Mouse (Mus musculus) macrophage (primary cell): ENCODE data around the gene Ankrd12. TPM values are rescaled to one million over a fixed set of nuclear protein-coding genes. Genes with fewer than 3 reads are reported as not detected.
A peak's percentile ranks its signal among the peaks of the same experiment; 100 is the strongest.
"Not testable (repeated sequence)": the region's sequence is repeated elsewhere in the genome, so short reads cannot be mapped to it uniquely, and the experiment has no call there.

Experiments used
- H3K27ac ChIP-seq: fragments of 350-480 bp; formaldehyde crosslinking; 2 replicates; pipeline ENCODE4 v1.9.0; 2021
- H3K36me3 ChIP-seq: fragments of 350-480 bp; formaldehyde crosslinking; 2 replicates; pipeline ENCODE4 v1.9.0; 2021; ENCODE audit errors: inconsistent target
- H3K4me3 ChIP-seq: fragments of 350-480 bp; formaldehyde crosslinking; 2 replicates; pipeline ENCODE4 v1.9.0; 2021; ENCODE audit errors: inconsistent target
- H3K79me2 ChIP-seq: fragments of 350-480 bp; formaldehyde crosslinking; 2 replicates; pipeline ENCODE4 v1.9.0; 2021; ENCODE audit errors: inconsistent target
- WGBS: methylation state at CpG from one replicate; pipeline ENCODE4 v1.1.7; 2026; ENCODE audit warnings: inconsistent platforms; ENCODE audit not compliant: missing documents; 5-methylcytosine and 5-hydroxymethylcytosine counted together
- polyA plus RNA-seq: library from polyadenylated mRNA; stranded (reverse); fragments of 250-400 nt; gene quantifications from 3 replicates; pipeline ENCODE4 v1.2.4, GENCODE M21; 2018; ENCODE audit warnings: inconsistent platforms

Ankrd12 gene
- polyA plus RNA-seq, 1 experiment from 2014 or later, result 74.7 TPM

DNA sequence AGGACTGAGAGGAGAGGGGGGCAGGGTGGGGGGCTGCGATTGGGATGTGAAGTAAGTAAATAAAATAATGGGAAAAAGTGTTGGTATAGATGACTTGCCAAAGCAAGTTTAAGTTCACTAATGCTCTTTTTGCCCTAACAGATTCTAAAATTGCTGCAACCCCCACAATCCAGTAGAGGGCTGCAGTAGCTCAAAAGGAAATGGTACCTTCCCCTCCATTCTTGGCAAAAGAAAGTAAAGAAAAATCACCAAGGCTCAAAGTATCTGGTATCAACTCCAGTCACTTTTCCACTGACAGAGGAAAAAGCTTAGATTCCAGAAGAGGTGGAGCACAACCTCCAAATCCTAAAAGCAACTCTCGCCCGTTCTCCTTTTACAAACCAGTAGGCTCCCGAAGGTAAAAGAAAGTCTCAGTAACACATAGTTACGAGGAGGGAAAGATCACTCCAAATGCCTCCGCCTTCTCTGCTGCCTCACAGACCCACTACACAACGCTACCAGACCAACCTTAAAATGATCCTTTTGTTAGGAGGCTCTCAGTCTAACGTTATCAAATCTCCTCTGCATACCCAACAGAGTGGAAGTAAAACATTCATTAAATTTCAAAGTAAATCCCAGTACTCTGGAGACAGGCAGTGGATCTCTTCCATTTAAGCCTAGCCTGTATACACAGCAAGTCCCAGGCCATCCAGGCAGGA is 15.5 kb downstream of the Ankrd12 start:
- H3K4me3 ChIP-seq, result no peak overlapping the region
- H3K36me3 ChIP-seq, result no peaks in the 10 kb centered on the region
- WGBS, result 83% methylated on average over 8 of the region's 8 CpGs
- H3K79me2 ChIP-seq, result peaks cover 100% of the 10 kb centered on the region
- H3K27ac ChIP-seq, result no peak overlapping the region

DNA sequence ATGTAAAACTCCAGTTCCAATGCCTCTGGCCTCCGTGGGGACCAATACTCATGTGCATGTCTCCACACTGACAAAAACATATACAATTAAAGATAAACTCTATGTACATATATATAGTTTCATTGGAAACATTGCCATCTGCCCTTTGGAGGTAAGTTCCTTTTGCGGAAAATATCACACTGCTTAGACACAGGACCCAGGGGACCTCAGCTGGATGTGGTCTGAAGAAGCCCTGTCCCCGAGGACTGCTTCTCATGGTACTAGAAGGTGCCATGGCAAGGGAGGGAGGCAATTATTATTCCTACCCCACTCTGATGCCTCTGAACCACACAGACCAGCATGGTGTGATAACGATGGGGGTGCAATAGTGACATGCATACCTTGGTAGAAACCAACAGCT is 18.7 kb downstream of the Ankrd12 start:
- Histone ChIP-seq H3K36me3 (no peaks in the 10 kb centered on the region), H3K4me3 (no peak overlapping the region), H3K27ac (no peak overlapping the region), H3K79me2 (peaks cover 100% of the 10 kb centered on the region)
- WGBS, result 88% methylated on average over 4 of the region's 4 CpGs

DNA sequence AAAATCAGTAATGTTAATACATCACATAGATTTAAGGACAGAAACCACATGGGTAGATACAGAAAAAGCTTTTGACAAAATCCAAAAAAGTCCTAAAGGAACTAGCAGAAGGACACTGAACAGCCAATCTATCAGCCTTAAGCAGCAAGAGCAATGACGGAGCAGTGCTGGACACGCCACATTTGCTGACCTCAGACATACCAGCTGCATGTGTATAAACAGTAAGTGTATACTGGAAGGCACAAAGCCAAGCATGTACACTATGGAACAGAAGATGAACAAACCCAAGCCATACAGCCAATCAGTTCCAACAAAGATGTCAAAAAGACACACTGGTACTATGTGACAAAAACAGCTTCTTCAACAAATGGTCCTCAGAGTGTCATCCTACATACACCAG is 19.7 kb downstream of the Ankrd12 start:
- WGBS, result 100% methylated on average over 2 of the region's 2 CpGs
- H3K4me3 ChIP-seq, result no peak overlapping the region
- peaks cover 100% of the 10 kb centered on the region for H3K79me2 ChIP-seq
- H3K36me3 ChIP-seq, result no peaks in the 10 kb centered on the region
- no peak overlapping the region for H3K27ac ChIP-seq

DNA sequence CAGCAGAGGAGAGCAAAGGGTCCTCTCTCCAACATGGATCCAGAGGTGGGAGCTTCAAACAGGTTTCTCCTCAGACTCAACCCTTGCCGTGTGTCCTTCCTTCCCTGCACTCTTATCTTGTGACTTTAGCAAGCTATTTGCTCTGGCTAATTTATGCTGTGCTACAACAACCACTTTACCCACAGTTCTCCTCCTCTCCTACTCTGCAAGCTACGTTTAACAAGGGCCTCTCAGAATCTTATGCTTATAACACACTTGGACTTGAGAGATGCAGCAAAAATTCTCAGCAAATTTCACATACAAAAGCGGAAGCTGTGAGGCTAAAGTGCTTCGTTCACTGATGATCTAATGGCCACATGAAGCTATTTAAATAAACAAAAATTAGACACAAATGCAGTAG is 23.5 kb downstream of the Ankrd12 start:
- H3K36me3 ChIP-seq, result no peaks in the 10 kb centered on the region; the same call in 1 of the 2 replicates
- H3K27ac ChIP-seq, result peak overlapping the region; percentile 71
- H3K4me3 ChIP-seq, result no peak overlapping the region
- 72% methylated on average over 4 of the region's 4 CpGs for WGBS
- H3K79me2 ChIP-seq, result peaks cover 87% of the 10 kb centered on the region

DNA sequence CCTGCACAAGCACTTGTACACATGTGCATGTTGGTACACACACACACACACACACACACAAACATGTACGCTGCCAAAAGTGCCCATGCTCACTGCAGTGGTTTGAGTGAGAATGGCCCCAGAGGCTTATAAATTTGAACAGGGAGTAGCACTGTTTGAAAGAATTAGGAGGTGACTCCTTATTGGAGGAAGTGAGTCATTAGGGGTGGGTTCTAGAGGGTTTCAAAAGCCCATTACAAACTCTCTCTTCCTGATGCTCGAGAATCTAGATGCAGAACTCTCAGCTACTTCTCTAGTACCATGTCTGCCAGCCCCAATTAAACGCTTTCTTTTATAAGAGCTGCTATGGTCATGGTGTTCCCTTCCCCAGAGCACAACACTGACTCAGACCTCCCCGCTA is 28.1 kb downstream of the Ankrd12 start:
- no peak overlapping the region for H3K4me3 ChIP-seq
- H3K27ac ChIP-seq, result 0 out of 2 replicates have a peak overlapping the region, but pooled peaks have one; percentile 0
- 65% methylated on average over 4 of the region's 4 CpGs for WGBS
- no peaks in the 10 kb centered on the region; the same call in 1 of the 2 replicates for H3K36me3 ChIP-seq
- peaks cover 41% of the 10 kb centered on the region for H3K79me2 ChIP-seq

DNA sequence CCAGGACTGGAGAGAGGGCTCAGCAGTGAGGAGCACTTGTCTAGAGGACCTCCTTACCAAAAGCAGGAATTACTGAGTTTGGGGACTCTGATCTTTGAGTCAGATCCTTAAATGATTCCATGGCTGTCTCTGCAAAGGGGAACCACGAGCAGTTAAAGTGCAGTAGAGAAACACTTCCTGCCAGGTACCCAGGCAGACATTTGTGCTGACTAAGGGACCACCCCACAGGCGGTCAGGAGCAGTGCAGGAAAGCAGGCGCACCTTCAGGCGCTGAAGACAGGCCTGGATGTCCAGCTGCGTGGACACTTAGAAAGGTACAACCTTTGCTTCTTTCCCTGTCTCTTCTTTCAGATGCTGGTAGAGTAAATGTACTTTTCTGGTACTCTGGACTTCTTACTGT is 28.7 kb downstream of the Ankrd12 start:
- Histone ChIP-seq H3K4me3 (no peak overlapping the region), H3K36me3 (no peaks in the 10 kb centered on the region; the same call in 1 of the 2 replicates), H3K79me2 (peaks cover 35% of the 10 kb centered on the region), H3K27ac (0 out of 2 replicates have a peak overlapping the region, but pooled peaks have one; percentile 0)
- WGBS, result 59% methylated on average over 5 of the region's 5 CpGs

DNA sequence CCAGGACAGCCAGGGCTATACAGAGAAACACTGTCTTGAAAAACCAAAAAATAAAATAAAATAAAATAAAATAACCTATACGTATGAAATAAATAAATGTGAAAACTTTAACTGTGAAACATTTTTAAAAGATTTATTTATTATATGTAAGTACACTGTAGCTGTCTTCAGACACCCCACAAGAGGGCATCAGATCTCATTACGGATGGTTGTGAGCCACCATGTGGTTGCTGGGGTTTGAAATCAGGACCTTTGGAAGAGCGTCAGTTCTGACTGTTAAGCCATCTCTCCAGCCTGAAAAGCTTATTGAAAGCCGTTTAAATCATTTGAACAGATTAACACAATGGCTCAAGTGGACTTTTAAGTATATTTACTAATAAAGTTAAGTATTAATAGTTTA is 33.2 kb downstream of the Ankrd12 start:
- H3K4me3 ChIP-seq, H3K36me3 ChIP-seq, H3K27ac ChIP-seq, H3K79me2 ChIP-seq: not testable (repeated sequence)
- WGBS, result 100% methylated on average over 4 of the region's 4 CpGs

DNA sequence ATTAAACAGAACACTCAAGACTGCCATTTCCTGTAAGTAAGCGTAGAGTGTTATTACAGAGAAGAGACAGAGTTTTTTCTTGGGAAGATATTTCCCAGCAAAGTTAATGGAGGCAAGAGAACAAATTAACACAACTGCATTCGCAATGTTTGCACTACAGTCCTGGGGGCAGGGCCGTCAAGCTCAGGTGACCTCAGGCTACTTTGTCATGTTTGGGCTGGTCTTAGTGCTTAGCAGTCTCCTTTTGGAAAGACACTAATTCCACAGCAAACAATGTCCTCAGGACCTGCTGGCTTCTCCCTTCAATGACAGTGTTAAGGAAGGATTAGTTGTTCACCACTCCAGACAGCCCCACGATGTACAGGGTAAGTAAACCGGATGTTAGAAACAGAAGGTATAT is 35.9 kb downstream of the Ankrd12 start:
- H3K27ac ChIP-seq, result no peak overlapping the region
- H3K36me3 ChIP-seq, result peaks cover 23% of the 10 kb centered on the region; the same call in 1 of the 2 replicates
- no peaks in the 10 kb centered on the region; the same call in 1 of the 2 replicates for H3K79me2 ChIP-seq
- 98% methylated on average over 5 of the region's 5 CpGs for WGBS
- no peak overlapping the region for H3K4me3 ChIP-seq

DNA sequence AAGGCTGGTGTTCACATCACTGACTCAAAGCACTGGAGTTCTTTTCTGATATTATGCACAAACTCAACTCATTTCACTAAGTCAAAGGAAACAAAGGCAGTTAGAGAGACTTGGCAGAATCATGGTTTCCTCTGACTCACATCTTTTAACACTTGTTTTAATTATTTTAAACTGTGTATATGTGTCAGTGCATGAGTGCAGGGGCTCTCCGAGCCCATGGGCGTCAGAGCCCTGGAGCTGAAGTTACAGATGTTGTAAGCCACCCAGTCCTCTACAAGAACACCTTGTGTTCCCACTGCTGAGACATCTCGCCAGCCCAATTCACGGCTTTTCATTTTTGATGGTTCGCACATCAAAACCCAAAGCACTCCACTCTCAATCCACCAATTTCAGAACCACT is 43.6 kb downstream of the Ankrd12 start:
- 94% methylated on average over 5 of the region's 5 CpGs for WGBS
- H3K27ac ChIP-seq, result no peak overlapping the region
- H3K36me3 ChIP-seq, result peaks cover 50% of the 10 kb centered on the region
- no peaks in the 10 kb centered on the region for H3K79me2 ChIP-seq
- H3K4me3 ChIP-seq, result no peak overlapping the region

DNA sequence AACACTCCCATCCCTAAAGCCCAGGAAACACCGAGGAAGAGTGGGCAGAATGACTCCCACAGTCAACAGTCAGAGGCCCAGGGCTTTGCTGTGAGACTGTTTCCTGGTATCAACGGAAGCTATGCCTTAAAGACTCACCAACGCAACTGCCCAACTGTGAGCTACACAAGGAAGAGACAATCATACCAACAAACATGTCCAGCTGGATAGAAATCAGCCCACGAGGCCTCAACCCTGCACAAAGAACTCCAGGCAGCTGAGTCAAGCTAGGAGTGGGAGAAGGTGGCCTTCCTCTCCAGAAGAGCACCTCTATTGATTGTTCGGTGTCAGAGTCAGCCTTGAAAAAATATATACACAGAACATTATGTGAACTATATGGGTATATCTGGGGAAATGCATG is 44.9 kb downstream of the Ankrd12 start:
- no peak overlapping the region for H3K27ac ChIP-seq
- no peaks in the 10 kb centered on the region for H3K79me2 ChIP-seq
- H3K4me3 ChIP-seq, result no peak overlapping the region
- WGBS, result 89% methylated on average over 4 of the region's 5 CpGs
- peaks cover 46% of the 10 kb centered on the region for H3K36me3 ChIP-seq

DNA sequence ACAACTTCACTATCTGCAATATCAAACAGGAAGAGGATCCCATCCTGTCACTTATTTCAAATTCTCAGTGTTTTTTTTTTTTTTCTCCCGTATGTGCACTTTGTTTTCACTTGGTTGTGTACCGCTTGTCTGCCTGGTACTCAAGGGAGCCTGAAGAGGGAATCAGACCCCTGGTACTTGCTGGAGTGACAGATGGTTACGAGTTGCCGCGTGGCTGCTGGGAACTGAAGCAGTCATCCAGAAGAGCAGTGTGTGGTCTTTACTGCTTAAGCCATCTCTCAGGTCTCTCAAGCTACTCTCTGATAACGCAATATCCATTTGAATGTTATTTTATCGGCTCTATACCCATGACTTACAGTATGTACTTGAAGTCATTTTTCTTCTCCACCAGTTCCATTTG is 52.7 kb downstream of the Ankrd12 start:
- H3K36me3 ChIP-seq, result peaks cover 56% of the 10 kb centered on the region
- H3K27ac ChIP-seq, result no peak overlapping the region
- H3K4me3 ChIP-seq, result no peak overlapping the region
- WGBS, result 88% methylated on average over 7 of the region's 7 CpGs
- no peaks in the 10 kb centered on the region for H3K79me2 ChIP-seq

DNA sequence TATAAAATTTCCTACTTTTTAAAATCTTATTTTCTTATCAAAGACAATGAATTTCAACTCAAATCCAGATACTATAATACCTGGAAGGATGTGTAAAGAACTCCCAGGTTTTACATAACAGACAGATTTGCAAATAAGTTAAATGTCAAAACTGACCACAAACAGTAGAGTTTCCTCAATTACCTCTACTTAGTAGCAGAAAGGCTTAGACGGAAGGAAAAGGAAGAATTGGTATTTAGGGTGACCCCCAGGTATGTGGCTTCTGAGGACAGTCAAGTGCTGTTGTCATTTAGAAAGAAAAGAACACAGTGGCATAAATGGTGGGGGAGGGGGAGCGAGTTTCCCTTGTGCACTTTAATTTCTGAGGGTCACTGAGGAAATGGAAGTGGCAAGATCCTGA is 65.1 kb downstream of the Ankrd12 start:
- H3K27ac ChIP-seq, result no peak overlapping the region
- no peaks in the 10 kb centered on the region for H3K79me2 ChIP-seq
- WGBS, result 69% methylated on average over 2 of the region's 2 CpGs
- peaks cover 28% of the 10 kb centered on the region for H3K36me3 ChIP-seq
- no peak overlapping the region for H3K4me3 ChIP-seq

DNA sequence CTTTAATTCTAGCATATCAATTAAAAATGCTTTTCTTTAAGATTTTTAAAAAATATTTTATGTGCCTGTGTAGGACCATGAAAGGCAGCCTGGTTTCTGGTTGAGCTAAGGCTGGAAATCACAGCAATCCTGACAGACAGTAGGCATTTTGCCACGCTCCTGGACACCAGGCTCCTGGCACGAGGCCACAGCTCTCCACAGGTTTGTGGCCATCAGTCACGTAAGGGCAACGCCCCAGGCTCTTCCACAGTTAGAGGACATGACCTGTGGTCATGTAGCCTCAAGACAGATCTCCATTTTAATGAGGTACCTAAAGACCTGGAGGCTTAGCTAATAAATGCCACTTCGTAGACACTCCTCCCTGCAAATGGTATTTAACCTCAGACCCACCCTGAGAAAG is 69.0 kb downstream of the Ankrd12 start:
- peaks cover 33% of the 10 kb centered on the region for H3K36me3 ChIP-seq
- no peaks in the 10 kb centered on the region for H3K79me2 ChIP-seq
- no peak overlapping the region for H3K4me3 ChIP-seq
- WGBS, result over 99% methylated on average over 5 of the region's 5 CpGs
- no peak overlapping the region for H3K27ac ChIP-seq

DNA sequence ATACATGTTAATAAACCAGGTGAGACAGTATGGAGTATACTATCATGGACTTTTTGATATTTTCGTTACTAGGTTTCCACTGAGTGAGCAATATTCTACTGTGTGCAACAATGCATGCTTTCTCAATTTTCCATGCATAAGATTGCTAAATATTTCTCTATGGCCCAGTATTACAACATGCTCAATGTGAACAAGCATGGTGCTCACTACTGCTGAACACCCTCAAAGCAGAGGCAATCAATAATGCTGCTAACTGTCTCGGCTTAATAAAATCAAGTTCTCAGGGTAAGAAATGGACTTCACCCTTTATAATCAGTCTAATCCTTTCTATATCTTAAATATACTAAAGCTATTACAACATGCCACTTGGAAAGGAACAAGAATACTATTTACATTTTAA is 69.4 kb downstream of the Ankrd12 start:
- 63% methylated on average over 2 of the region's 2 CpGs for WGBS
- no peak overlapping the region for H3K4me3 ChIP-seq

DNA sequence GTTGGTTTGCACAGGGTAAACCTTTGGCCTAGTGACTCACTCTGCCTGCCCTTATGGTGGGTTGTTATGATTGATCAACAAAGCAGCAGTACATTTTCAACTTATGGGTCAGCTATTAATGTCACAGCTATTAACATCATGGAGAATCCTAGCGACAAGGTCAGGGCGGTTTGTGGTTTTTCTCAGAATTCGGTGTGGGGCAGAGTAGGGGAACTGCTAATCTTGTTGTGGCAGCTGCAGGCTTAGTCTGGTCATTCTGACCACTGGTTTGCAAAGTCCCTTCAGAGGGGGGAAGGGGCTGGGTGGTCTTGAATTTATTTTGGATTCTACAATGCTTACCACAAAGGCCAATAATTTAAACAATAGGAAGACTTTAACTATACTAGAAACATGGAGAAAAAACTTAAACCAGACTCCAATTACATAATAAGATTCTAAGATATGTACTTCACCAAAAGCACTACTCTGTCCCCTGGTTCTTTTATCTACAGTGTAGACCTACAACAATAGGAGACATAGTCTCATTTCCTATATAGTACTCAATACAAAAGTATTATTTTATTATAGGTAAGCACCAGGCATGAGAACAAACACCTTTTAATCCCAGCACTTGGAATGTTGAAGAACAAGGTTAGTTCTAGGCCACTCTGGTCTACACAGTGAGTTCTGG is 88.6 kb downstream of the Ankrd12 start:
- no peak overlapping the region for H3K27ac ChIP-seq
- WGBS, result 80% methylated on average over 1 of the region's 3 CpGs

More for the DNA sequence above, 69.4 kb downstream of the Ankrd12 start:
- peaks cover 33% of the 10 kb centered on the region for H3K36me3 ChIP-seq
- no peaks in the 10 kb centered on the region for H3K79me2 ChIP-seq
- H3K27ac ChIP-seq, result no peak overlapping the region

More for the DNA sequence above, 88.6 kb downstream of the Ankrd12 start:
- no peak overlapping the region for H3K4me3 ChIP-seq
- peaks cover 34% of the 10 kb centered on the region for H3K36me3 ChIP-seq
- H3K79me2 ChIP-seq, result no peaks in the 10 kb centered on the region
